ENCODE assay signal across 21 mouse cellular contexts in the genomic region with DNA sequence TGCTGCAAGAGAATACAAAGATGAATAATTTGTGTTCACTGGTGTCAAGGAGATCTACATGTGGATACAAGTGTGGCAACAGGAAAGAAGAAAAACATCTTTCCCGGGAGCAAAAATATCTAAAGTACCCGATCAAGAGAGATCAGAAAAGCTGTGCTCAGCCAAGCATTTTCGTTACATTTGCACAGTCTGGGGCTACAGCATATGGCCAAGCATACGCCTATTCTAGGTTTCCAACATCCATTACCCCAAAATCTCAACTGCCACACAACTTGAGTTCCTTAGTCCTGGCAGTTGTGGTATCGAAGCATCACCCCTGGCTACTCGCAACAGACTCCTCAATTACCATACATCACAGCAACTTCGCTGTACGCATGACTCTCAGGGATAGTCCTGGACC. TPM values are rescaled to one million over a fixed set of nuclear protein-coding genes. Genes with fewer than 3 reads are reported as not detected.
"Had no signal": no experiment of that assay in that cellular context is flagged by ENCODE, and none has a peak within 500 bp of the region (broad histone marks: within the 10 kb centered on the region; RNA-seq: fewer than 3 reads in every experiment).

No protein-coding gene starts in this region.

- ATAC-seq: lung, postnatal 0 days; midbrain, embryonic 13.5 days; midbrain, embryonic 15.5 days had no signal

- DNase-seq: lung, adult 2 months; lung, postnatal 14 days; lung, postnatal 36 days; right cerebral cortex, postnatal 14 days; thymus, adult 2 months; thymus, postnatal 25 days; thymus, postnatal 4 days had no signal

- H3K27ac ChIP-seq: lung, embryonic 15.5 days; macrophage; midbrain, embryonic 13.5 days; midbrain, embryonic 15.5 days; neural tube, embryonic 12.5 days; stomach, embryonic 15.5 days; stomach, postnatal 0 days had no signal

- H3K9ac ChIP-seq: lung, embryonic 15.5 days; midbrain, embryonic 13.5 days; midbrain, embryonic 15.5 days; neural tube, embryonic 12.5 days; stomach, embryonic 15.5 days had no signal

- H3K4me1 ChIP-seq: lung, embryonic 15.5 days; megakaryocyte, embryonic 14.5 days; midbrain, embryonic 13.5 days; midbrain, embryonic 15.5 days; neural tube, embryonic 12.5 days; stomach, embryonic 15.5 days had no signal

- H3K9me3 ChIP-seq: lung, embryonic 15.5 days; megakaryocyte, embryonic 14.5 days; midbrain, embryonic 13.5 days; midbrain, embryonic 15.5 days; neural tube, embryonic 12.5 days; stomach, embryonic 15.5 days had no signal

- H3K4me3 ChIP-seq: lung, embryonic 15.5 days; megakaryocyte, embryonic 14.5 days; midbrain, embryonic 13.5 days; midbrain, embryonic 15.5 days; neural tube, embryonic 12.5 days; stomach, embryonic 15.5 days had no signal

- H3K4me2 ChIP-seq: lung, embryonic 15.5 days; midbrain, embryonic 11.5 days; midbrain, embryonic 13.5 days; midbrain, embryonic 15.5 days; neural tube, embryonic 12.5 days; stomach, embryonic 15.5 days had no signal

- H3K27me3 ChIP-seq: lung, embryonic 15.5 days; megakaryocyte, embryonic 14.5 days; midbrain, embryonic 13.5 days; midbrain, embryonic 15.5 days; neural tube, embryonic 12.5 days; stomach, embryonic 15.5 days had no signal

RNA-seq across cellular contexts. Expression of a gene that starts 8.5 kb away (rescaled TPM):
- total RNA-seq: midbrain, postnatal 0 days; neutrophil, adult 5-6 weeks had no signal
- polyA plus RNA-seq: lung, adult 2 months; spleen, adult 2 months; testis, adult 2 months had no signal
